Mouse (Mus musculus): Measurements from ENCODE around the gene Mrc2. TPM values are rescaled to one million over a fixed set of nuclear protein-coding genes. Genes with fewer than 3 reads are reported as not detected.

Gene Mrc2
- polyA plus RNA-seq (2012; rRNA removed): 3.6 and 4.4 TPM in 2 replicates

GRCm38 (mm10) chr11:105292124-105293071 is at the start of gene Mrc2:
Gene Mrc2, plus strand, starts transcription at chr11:105292643.
- H3K27me3 ChIP-seq (ENCODE audit: control insufficient read depth, insufficient read depth, low read length): no peaks in the 10 kb centered on the region
- peak within 1 kb of the TSS; percentile 42 for H3K4me3 ChIP-seq (replicated peaks; ENCODE audit: insufficient read depth, low read depth, low read length)
- DNase-seq: peak; percentile 10 to 25
- H3K4me1 ChIP-seq (ENCODE audit: control insufficient read depth, insufficient read depth, low read length): no peaks in the 10 kb centered on the region
- TF ChIP-seq CTCF (IDR thresholded peaks at IDR 0.05; ENCODE audit: borderline replicate concordance, insufficient read depth, low read depth, low read length) (no peak), POLR2A (IDR thresholded peaks at IDR 0.05; ENCODE audit: borderline replicate concordance, insufficient read depth, low read length) (no peak)
- no peak within 1 kb of the TSS for H3K27ac ChIP-seq (ENCODE audit: insufficient read depth, low read length)
- 1% methylated on average over 73 of the region's 75 CpGs for WGBS

- no peak for TF ChIP-seq POLR2A (IDR thresholded peaks at IDR 0.05; ENCODE audit: borderline replicate concordance, insufficient read depth, low read length)
- H3K27ac ChIP-seq (ENCODE audit: insufficient read depth, low read length): no peak overlapping the region
- H3K4me1 ChIP-seq (ENCODE audit: control insufficient read depth, insufficient read depth, low read length): peaks cover 5% of the 10 kb centered on the region; the same call in 1 of the 2 replicates
- DNase-seq: peak in 1 of 2 experiments; percentile 18
- H3K4me3 ChIP-seq (replicated peaks; ENCODE audit: insufficient read depth, low read depth, low read length): no peak overlapping the region
- 29% methylated on average over 1 of the region's 1 CpGs for WGBS
- no peaks in the 10 kb centered on the region for H3K27me3 ChIP-seq (ENCODE audit: control insufficient read depth, insufficient read depth, low read length)
Observed at GRCm38 (mm10) chr11:105246369-105246768, 46.1 kb upstream of the Mrc2 start.

GRCm38 (mm10) chr11:105246785-105247184 is 45.7 kb upstream of the Mrc2 start:
- no peak overlapping the region for H3K27ac ChIP-seq (ENCODE audit: insufficient read depth, low read length)
- TF ChIP-seq POLR2A (IDR thresholded peaks at IDR 0.05; ENCODE audit: borderline replicate concordance, insufficient read depth, low read length): no peak
- TF ChIP-seq CTCF (IDR thresholded peaks at IDR 0.05; ENCODE audit: borderline replicate concordance, insufficient read depth, low read depth, low read length): no peak
- peaks cover 5% of the 10 kb centered on the region; the same call in 1 of the 2 replicates for H3K4me1 ChIP-seq (ENCODE audit: control insufficient read depth, insufficient read depth, low read length)
- no peak for DNase-seq
- H3K4me3 ChIP-seq (replicated peaks; ENCODE audit: insufficient read depth, low read depth, low read length): no peak overlapping the region
- WGBS: 85% methylated on average over 6 of the region's 6 CpGs
- H3K27me3 ChIP-seq (ENCODE audit: control insufficient read depth, insufficient read depth, low read length): no peaks in the 10 kb centered on the region

GRCm38 (mm10) chr11:105247321-105247720 is 45.1 kb upstream of the Mrc2 start:
- H3K27ac ChIP-seq (ENCODE audit: insufficient read depth, low read length): no peak overlapping the region
- TF ChIP-seq CTCF (IDR thresholded peaks at IDR 0.05; ENCODE audit: borderline replicate concordance, insufficient read depth, low read depth, low read length) (no peak), POLR2A (IDR thresholded peaks at IDR 0.05; ENCODE audit: borderline replicate concordance, insufficient read depth, low read length) (no peak)
- no peak for DNase-seq
- 62% methylated on average over 5 of the region's 5 CpGs for WGBS
- H3K4me1 ChIP-seq (ENCODE audit: control insufficient read depth, insufficient read depth, low read length): peaks cover 5% of the 10 kb centered on the region; the same call in 1 of the 2 replicates
- no peak overlapping the region for H3K4me3 ChIP-seq (replicated peaks; ENCODE audit: insufficient read depth, low read depth, low read length)
- no peaks in the 10 kb centered on the region for H3K27me3 ChIP-seq (ENCODE audit: control insufficient read depth, insufficient read depth, low read length)

- Histone ChIP-seq H3K27me3 (ENCODE audit: control insufficient read depth, insufficient read depth, low read length) (no peaks in the 10 kb centered on the region), H3K4me1 (ENCODE audit: control insufficient read depth, insufficient read depth, low read length) (no peaks in the 10 kb centered on the region), H3K4me3 (replicated peaks; ENCODE audit: insufficient read depth, low read depth, low read length) (no peak overlapping the region), H3K27ac (ENCODE audit: insufficient read depth, low read length) (no peak overlapping the region)
- no peak for DNase-seq
- TF ChIP-seq POLR2A (IDR thresholded peaks at IDR 0.05; ENCODE audit: borderline replicate concordance, insufficient read depth, low read length) (no peak), CTCF (IDR thresholded peaks at IDR 0.05; ENCODE audit: borderline replicate concordance, insufficient read depth, low read depth, low read length) (no peak)
- 81% methylated on average over 3 of the region's 3 CpGs for WGBS
Observed at GRCm38 (mm10) chr11:105259733-105260132, 32.7 kb upstream of the Mrc2 start.

GRCm38 (mm10) chr11:105261116-105261515 is 31.3 kb upstream of the Mrc2 start:
- no peaks in the 10 kb centered on the region for H3K27me3 ChIP-seq (ENCODE audit: control insufficient read depth, insufficient read depth, low read length)
- no peak overlapping the region for H3K4me3 ChIP-seq (replicated peaks; ENCODE audit: insufficient read depth, low read depth, low read length)
- DNase-seq: no peak
- TF ChIP-seq POLR2A (IDR thresholded peaks at IDR 0.05; ENCODE audit: borderline replicate concordance, insufficient read depth, low read length) (no peak), CTCF (IDR thresholded peaks at IDR 0.05; ENCODE audit: borderline replicate concordance, insufficient read depth, low read depth, low read length) (no peak)
- no peak overlapping the region for H3K27ac ChIP-seq (ENCODE audit: insufficient read depth, low read length)
- WGBS: 40% methylated on average over 5 of the region's 5 CpGs
- no peaks in the 10 kb centered on the region for H3K4me1 ChIP-seq (ENCODE audit: control insufficient read depth, insufficient read depth, low read length)

GRCm38 (mm10) chr11:105261601-105262351 is 30.7 kb upstream of the Mrc2 start:
- TF ChIP-seq POLR2A (IDR thresholded peaks at IDR 0.05; ENCODE audit: borderline replicate concordance, insufficient read depth, low read length) (no peak), CTCF (IDR thresholded peaks at IDR 0.05; ENCODE audit: borderline replicate concordance, insufficient read depth, low read depth, low read length) (no peak)
- DNase-seq: no peak
- WGBS: 89% methylated on average over 4 of the region's 4 CpGs
- no peak overlapping the region for H3K4me3 ChIP-seq (replicated peaks; ENCODE audit: insufficient read depth, low read depth, low read length)
- no peaks in the 10 kb centered on the region for H3K4me1 ChIP-seq (ENCODE audit: control insufficient read depth, insufficient read depth, low read length)
- H3K27me3 ChIP-seq (ENCODE audit: control insufficient read depth, insufficient read depth, low read length): no peaks in the 10 kb centered on the region
- H3K27ac ChIP-seq (ENCODE audit: insufficient read depth, low read length): no peak overlapping the region

All from cerebellum, adult 2 months (tissue).